Mouse (Mus musculus) left cerebral cortex, postnatal 14 days (tissue): ENCODE measurements around the gene Ank3. TPM values are rescaled to one million over a fixed set of nuclear protein-coding genes. Genes with fewer than 3 reads are reported as not detected.

Experiments
- DNase-seq, 2 experiments: peaks; one replicate each; pipeline ENCODE4 v3.0.0; 2021 to 2022; ENCODE audit warnings: low spot score in 2 of 2, mixed read lengths in 1 of 2
- intact Hi-C: fragments of 180-260 bp; cut with DNase I; formaldehyde crosslinking; loops from one replicate; pipeline ENCODE4 v1.15.1; 2025
- total RNA-seq, 2 experiments: library from RNA; stranded (reverse); gene quantifications; 2 replicates each; pipeline ENCODE4 v1.2.3; 2021

The Ank3 gene
- total RNA-seq, 2 experiments from 2014 or later: 533 to 540 TPM

- intact Hi-C loops: no loop called here
- DNase-seq: no peak
These were observed 157.0 kb downstream of the Ank3 start for GRCm38 (mm10) chr10:69555592-69555991.

GRCm38 (mm10) chr10:69556278-69556677, 157.7 kb downstream of the Ank3 start:
- intact Hi-C loops: no loop called here
- peak in 1 of 2 experiments; percentile 49 for DNase-seq

GRCm38 (mm10) chr10:69560237-69560636, 161.7 kb downstream of the Ank3 start:
- no peak for DNase-seq
- intact Hi-C loops: no loop called here

GRCm38 (mm10) chr10:69562931-69563330, 164.4 kb downstream of the Ank3 start:
- DNase-seq: no peak
- intact Hi-C loops: no loop called here

- no peak for DNase-seq
- intact Hi-C loops: no loop called here
These were observed 166.5 kb downstream of the Ank3 start for GRCm38 (mm10) chr10:69565052-69565451.

GRCm38 (mm10) chr10:69568976-69569375, 170.4 kb downstream of the Ank3 start:
- intact Hi-C loops: no loop called here
- DNase-seq: no peak

GRCm38 (mm10) chr10:69569740-69570139, 171.2 kb downstream of the Ank3 start:
- intact Hi-C loops: loop anchor here (5.0 kb wide), 1 partner anchor 32 kb away; no protein-coding TSS in a partner anchor
- DNase-seq: peak in 1 of 2 experiments; percentile 31

GRCm38 (mm10) chr10:69570466-69571288, 172.1 kb downstream of the Ank3 start:
- intact Hi-C loops: loop anchor here (5.0 kb wide), 1 partner anchor 33 kb away; no protein-coding TSS in a partner anchor
- no peak for DNase-seq

GRCm38 (mm10) chr10:69571422-69571821, 172.8 kb downstream of the Ank3 start:
- intact Hi-C loops: loop anchor here (5.0 kb wide), 1 partner anchor 34 kb away; no protein-coding TSS in a partner anchor
- DNase-seq: no peak

- DNase-seq: no peak
- intact Hi-C loops: loop anchor here (5.0 kb wide), 1 partner anchor 35 kb away; no protein-coding TSS in a partner anchor
These were observed 173.4 kb downstream of the Ank3 start for GRCm38 (mm10) chr10:69571972-69572371.

GRCm38 (mm10) chr10:69573054-69573453, 174.5 kb downstream of the Ank3 start:
- DNase-seq: no peak
- intact Hi-C loops: loop anchor here (5.0 kb wide), 1 partner anchor 36 kb away; no protein-coding TSS in a partner anchor

- intact Hi-C loops: loop anchor here (5.0 kb wide), 1 partner anchor 36 kb away; no protein-coding TSS in a partner anchor
- no peak for DNase-seq
These were observed 175.2 kb downstream of the Ank3 start for GRCm38 (mm10) chr10:69573746-69574145.

- DNase-seq: peak in 1 of 2 experiments; percentile 51
- intact Hi-C loops: loop anchor here (5.0 kb wide), 1 partner anchor 37 kb away; no protein-coding TSS in a partner anchor
These were observed 175.7 kb downstream of the Ank3 start for GRCm38 (mm10) chr10:69574190-69574663.

- intact Hi-C loops: loop anchor here (5.0 kb wide), 1 partner anchor 38 kb away; no protein-coding TSS in a partner anchor
- DNase-seq: no peak
These were observed 176.3 kb downstream of the Ank3 start for GRCm38 (mm10) chr10:69574894-69575293.

- intact Hi-C loops: no loop called here
- no peak for DNase-seq
These were observed 176.9 kb downstream of the Ank3 start for GRCm38 (mm10) chr10:69575451-69575850.

GRCm38 (mm10) chr10:69576264-69576663, 177.7 kb downstream of the Ank3 start:
- peak; percentile 36 to 56 for DNase-seq
- intact Hi-C loops: no loop called here

GRCm38 (mm10) chr10:69577061-69577728, 178.6 kb downstream of the Ank3 start:
- peak in 1 of 2 experiments; percentile 44 for DNase-seq
- intact Hi-C loops: no loop called here

GRCm38 (mm10) chr10:69577729-69578061, 179.1 kb downstream of the Ank3 start:
- DNase-seq: no peak
- intact Hi-C loops: no loop called here

GRCm38 (mm10) chr10:69579585-69579984, 181.0 kb downstream of the Ank3 start:
- intact Hi-C loops: no loop called here
- DNase-seq: peak; percentile 64 to 72

- intact Hi-C loops: no loop called here
- no peak for DNase-seq
These were observed 183.0 kb downstream of the Ank3 start for GRCm38 (mm10) chr10:69581525-69581924.
